Mouse (Mus musculus) intestine, embryonic 14.5 days (tissue): ENCODE measurements around the gene Lsm14a. TPM values are rescaled to one million over a fixed set of nuclear protein-coding genes. Genes with fewer than 3 reads are reported as not detected.

Experiments
- ATAC-seq: fragments of 200-750 bp; cut with Nextera tagmentation; replicated peaks from 2 replicates; pipeline ENCODE4 v1.8.0; 2017; ENCODE audit warnings: low read depth, moderate number of reproducible peaks, moderate TSS enrichment, moderate library complexity; ENCODE audit not compliant: low FRiP score, low TSS enrichment
- DNase-seq: peaks from one replicate; pipeline ENCODE4 v3.0.0-alpha.2; 2018; ENCODE audit warnings: low spot score
- H3K27ac ChIP-seq: fragments of 300-500 bp; sonication (generic); 2 replicates; pipeline ENCODE4 v1.5.1; 2014; ENCODE audit warnings: low read depth, mild to moderate bottlenecking, control low read depth
- H3K27me3 ChIP-seq: fragments of 300-500 bp; sonication (generic); replicated peaks from 2 replicates; pipeline ENCODE4 v1.6.1; 2014; ENCODE audit warnings: low read length, control low read depth; ENCODE audit not compliant: control insufficient read depth, insufficient read depth
- H3K36me3 ChIP-seq: fragments of 300-500 bp; sonication (generic); 2 replicates; pipeline ENCODE4 v1.6.1; 2014; ENCODE audit warnings: low read length, control low read depth; ENCODE audit not compliant: control insufficient read depth, insufficient read depth
- H3K4me1 ChIP-seq: fragments of 300-500 bp; sonication (generic); replicated peaks from 2 replicates; pipeline ENCODE4 v1.6.1; 2014; ENCODE audit warnings: low read length, control low read depth, mixed read lengths; ENCODE audit not compliant: control insufficient read depth, insufficient read depth
- H3K4me2 ChIP-seq: fragments of 300-500 bp; sonication (generic); 2 replicates; pipeline ENCODE4 v1.6.1; 2014; ENCODE audit warnings: low read length
- H3K4me3 ChIP-seq: fragments of 300-500 bp; sonication (generic); 2 replicates; pipeline ENCODE4 v1.5.1; 2014; ENCODE audit warnings: low read depth, low read length, control low read depth, mixed read lengths
- H3K9ac ChIP-seq: fragments of 300-500 bp; sonication (generic); 2 replicates; pipeline ENCODE4 v1.6.1; 2014; ENCODE audit warnings: mild to moderate bottlenecking, low read length
- H3K9me3 ChIP-seq: fragments of 300-500 bp; sonication (generic); 2 replicates; pipeline ENCODE4 v1.6.1; 2016; ENCODE audit warnings: low read length, control low read depth; ENCODE audit not compliant: control insufficient read depth
- WGBS: fragments of 180-500 bp; shearing (Covaris S2); extraction: QIAGEN DNeasy Blood & Tissue Kit; methylation state at CpG from one replicate; pipeline ENCODE4 v1.1.7; 2014; 5-methylcytosine and 5-hydroxymethylcytosine counted together
- polyA plus RNA-seq: library from polyadenylated mRNA; unstranded; fragments of >200 nt; fragmentation: Nextera tagmentation; extraction: Ambion mirVana; gene quantifications from 2 replicates; pipeline ENCODE4 v1.2.1, GENCODE M21; 2014

Gene Lsm14a
- polyA plus RNA-seq, 1 experiment from 2014 or later = 53.1 TPM

DNA sequence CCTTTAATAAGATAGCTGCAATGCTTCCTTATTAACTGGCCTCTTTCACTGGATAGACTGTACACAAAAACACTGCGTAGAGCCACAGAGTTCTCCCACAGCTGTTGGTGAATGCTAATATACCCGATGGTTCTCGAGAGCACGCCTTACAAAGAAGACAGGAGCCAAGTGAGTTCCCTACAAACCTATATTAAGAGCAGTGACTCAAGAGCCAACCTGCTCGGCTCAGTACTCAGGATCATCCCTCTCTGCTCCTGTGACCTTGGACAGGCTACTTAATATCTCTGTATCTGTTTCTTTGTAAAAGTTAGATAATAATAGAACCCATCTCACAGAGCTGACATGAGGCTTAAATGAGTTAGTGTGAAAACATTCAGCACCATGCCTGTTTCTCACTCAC, 42.9 kb downstream of the Lsm14a start:
- ATAC-seq (no peak), DNase-seq (no peak)
- H3K36me3 ChIP-seq = peaks cover 99% of the 10 kb centered on the region
- WGBS = 97% methylated on average over 5 of the region's 5 CpGs
- H3K27ac ChIP-seq = no peak overlapping the region
- H3K4me1 ChIP-seq = no peaks in the 10 kb centered on the region
- no peak overlapping the region for H3K4me3 ChIP-seq
- H3K9me3 ChIP-seq = no peaks in the 10 kb centered on the region
- no peak overlapping the region for H3K9ac ChIP-seq
- H3K27me3 ChIP-seq = no peaks in the 10 kb centered on the region
- no peak overlapping the region for H3K4me2 ChIP-seq

DNA sequence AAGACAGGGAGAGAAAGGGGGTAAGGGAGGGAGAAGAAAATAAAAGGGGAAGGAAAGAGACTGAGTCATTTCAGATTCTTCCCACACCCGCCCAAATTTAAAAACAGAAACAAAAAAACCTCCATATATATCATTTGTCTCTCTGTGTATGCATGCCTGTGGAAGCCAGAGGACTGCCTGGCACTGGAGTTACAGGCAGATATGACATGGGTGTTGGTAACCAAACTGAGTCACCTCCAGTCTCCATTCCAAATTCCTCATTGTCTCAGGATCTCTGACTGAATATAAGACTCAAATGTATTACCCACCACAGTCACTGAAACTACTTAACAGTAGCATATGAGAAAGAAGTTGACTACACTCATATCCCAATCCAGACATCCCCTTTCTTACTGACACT, 45.1 kb downstream of the Lsm14a start:
- H3K9ac ChIP-seq = no peak overlapping the region
- H3K9me3 ChIP-seq = no peaks in the 10 kb centered on the region
- WGBS = 68% methylated on average over 1 of the region's 1 CpGs
- H3K27me3 ChIP-seq = no peaks in the 10 kb centered on the region
- H3K36me3 ChIP-seq = peaks cover 100% of the 10 kb centered on the region
- H3K4me2 ChIP-seq = no peak overlapping the region
- H3K27ac ChIP-seq = no peak overlapping the region
- no peak for ATAC-seq
- DNase-seq = no peak
- no peaks in the 10 kb centered on the region for H3K4me1 ChIP-seq
- no peak overlapping the region for H3K4me3 ChIP-seq

DNA sequence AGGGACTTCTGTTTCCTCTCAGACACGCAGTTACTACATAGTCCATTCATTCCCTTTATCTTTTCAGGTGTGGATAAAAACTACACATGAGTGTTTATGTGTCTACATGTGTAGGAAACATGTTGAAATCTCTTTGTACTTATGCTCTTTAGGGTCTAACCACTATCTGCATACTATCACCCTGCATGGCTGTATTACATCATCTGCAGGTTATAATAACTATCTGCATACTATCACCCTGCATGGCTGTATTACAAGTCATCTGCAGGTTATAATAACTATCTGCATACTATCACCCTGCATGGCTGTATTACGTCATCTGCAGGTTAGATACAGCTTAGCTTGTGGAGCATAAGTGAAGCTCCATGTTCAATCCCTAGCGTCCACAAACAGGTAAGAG, 46.1 kb downstream of the Lsm14a start:
- 84% methylated on average over 3 of the region's 3 CpGs for WGBS
- Histone ChIP-seq H3K4me1 (no peaks in the 10 kb centered on the region), H3K27me3 (no peaks in the 10 kb centered on the region), H3K4me3 (no peak overlapping the region), H3K9me3 (no peaks in the 10 kb centered on the region), H3K27ac (no peak overlapping the region), H3K36me3 (peaks cover 97% of the 10 kb centered on the region), H3K9ac (no peak overlapping the region), H3K4me2 (no peak overlapping the region)
- ATAC-seq (no peak), DNase-seq (no peak)

DNA sequence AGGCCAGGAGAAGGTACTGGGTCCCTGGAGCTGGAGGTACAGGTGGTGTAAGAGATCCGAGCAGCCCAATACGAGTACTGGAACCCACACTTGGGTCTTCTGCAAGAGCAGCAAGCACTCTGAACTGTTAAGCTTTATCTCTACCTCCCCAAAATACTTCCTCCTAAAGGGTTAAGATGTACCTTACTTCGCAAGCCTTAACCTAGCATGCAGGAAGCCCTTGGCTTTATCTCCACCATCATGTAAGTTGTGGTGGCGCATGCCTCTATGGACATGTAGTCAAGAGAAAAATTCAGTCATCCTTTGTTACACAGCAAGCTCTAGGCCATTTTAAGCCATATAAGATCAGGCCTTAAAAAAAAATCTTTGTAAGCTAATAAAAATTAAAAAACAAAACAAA, 46.6 kb downstream of the Lsm14a start:
- 91% methylated on average over 4 of the region's 4 CpGs for WGBS
- H3K27me3 ChIP-seq = no peaks in the 10 kb centered on the region
- H3K36me3 ChIP-seq = peaks cover 96% of the 10 kb centered on the region
- H3K4me3 ChIP-seq = no peak overlapping the region
- H3K9me3 ChIP-seq = no peaks in the 10 kb centered on the region
- DNase-seq (no peak), ATAC-seq (no peak)
- no peak overlapping the region for H3K27ac ChIP-seq
- H3K9ac ChIP-seq = no peak overlapping the region
- no peaks in the 10 kb centered on the region for H3K4me1 ChIP-seq
- no peak overlapping the region for H3K4me2 ChIP-seq

DNA sequence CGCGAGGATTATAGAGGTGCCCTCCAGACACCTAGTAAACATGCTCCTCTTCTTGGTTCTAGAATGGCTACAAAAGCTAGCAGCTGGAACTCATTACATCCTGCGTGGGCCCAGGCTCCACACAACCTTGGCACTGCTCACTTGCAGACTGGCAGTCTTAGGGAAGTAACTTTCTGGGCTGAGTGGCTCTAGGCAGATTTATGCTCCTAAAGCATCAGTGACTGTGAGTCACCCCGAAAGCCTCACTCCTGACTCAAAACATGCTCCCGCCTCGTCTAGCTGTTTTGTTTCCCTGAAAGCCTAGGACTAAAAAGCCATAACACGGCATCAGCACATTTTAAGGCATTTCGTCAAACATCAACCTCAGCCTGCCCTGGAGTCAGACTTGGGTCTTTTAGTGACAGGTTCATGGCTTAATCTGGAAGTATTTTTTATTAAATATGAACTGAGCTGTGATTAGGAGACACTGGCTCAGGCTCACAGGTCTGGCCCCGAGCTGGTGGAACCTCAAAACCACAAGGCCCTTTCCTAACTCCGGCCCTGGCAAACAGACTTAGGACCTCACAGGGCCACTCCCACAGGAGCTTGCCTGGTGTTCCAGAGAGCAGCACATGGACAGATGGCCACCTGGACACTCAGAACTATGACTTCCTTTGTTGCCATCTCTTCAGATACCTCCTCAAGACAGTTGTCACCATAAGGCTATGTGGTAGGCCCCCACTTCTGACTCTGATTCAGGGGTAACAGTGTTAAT, 50.9 kb downstream of the Lsm14a start:
- no peak overlapping the region for H3K4me3 ChIP-seq
- peaks cover 68% of the 10 kb centered on the region for H3K36me3 ChIP-seq
- H3K27ac ChIP-seq = no peak overlapping the region
- WGBS = 76% methylated on average over 10 of the region's 10 CpGs
- no peak for DNase-seq
- H3K9ac ChIP-seq = no peak overlapping the region
- H3K4me2 ChIP-seq = no peak overlapping the region
- H3K4me1 ChIP-seq = no peaks in the 10 kb centered on the region
- H3K9me3 ChIP-seq = no peaks in the 10 kb centered on the region
- no peak for ATAC-seq
- no peaks in the 10 kb centered on the region for H3K27me3 ChIP-seq

DNA sequence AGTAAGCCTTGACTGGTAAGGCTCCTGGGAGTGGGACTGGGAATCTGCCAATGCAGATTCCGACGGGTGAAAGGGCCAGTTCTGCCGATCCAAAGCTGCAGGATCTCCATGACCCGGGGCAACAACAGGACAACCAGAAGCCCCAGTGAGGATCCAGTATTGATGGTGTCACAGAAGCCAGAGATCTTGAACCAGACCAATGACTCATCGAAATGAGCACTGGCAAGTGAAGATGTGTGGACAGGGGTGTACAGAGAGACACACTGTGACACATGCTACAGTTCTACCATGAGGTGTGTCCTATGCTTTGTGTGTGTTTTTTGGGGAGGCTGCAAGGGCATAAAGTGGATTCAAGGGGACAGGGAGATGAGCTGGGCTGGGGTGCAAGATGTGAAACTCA, 52.3 kb downstream of the Lsm14a start:
- Histone ChIP-seq H3K4me3 (no peak overlapping the region), H3K9me3 (no peaks in the 10 kb centered on the region), H3K27me3 (no peaks in the 10 kb centered on the region), H3K4me2 (no peak overlapping the region), H3K9ac (no peak overlapping the region), H3K36me3 (peaks cover 54% of the 10 kb centered on the region), H3K4me1 (no peaks in the 10 kb centered on the region), H3K27ac (no peak overlapping the region)
- ATAC-seq = no peak
- DNase-seq = no peak
- 70% methylated on average over 5 of the region's 5 CpGs for WGBS

DNA sequence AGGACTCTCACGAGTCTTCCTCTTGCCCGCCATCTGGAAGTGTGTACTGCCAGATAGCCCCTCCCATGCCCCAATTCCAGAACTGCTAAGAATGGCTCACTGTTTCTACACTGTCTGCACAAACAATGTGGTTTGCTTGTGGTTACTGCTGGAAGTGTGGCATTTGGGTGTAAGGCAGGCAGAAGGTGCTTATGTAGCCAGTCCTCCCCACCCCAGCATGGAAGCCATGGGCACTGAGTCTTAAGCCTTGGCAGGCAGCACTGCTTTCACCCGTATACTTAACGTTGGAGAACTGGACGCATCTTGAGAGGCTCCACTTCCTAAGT, 54.0 kb downstream of the Lsm14a start:
- Histone ChIP-seq H3K27ac (no peak overlapping the region), H3K27me3 (no peaks in the 10 kb centered on the region), H3K9me3 (no peaks in the 10 kb centered on the region), H3K4me3 (no peak overlapping the region), H3K9ac (no peak overlapping the region), H3K4me1 (no peaks in the 10 kb centered on the region), H3K4me2 (no peak overlapping the region), H3K36me3 (peaks cover 37% of the 10 kb centered on the region)
- ATAC-seq (no peak), DNase-seq (no peak)
- 73% methylated on average over 5 of the region's 5 CpGs for WGBS

DNA sequence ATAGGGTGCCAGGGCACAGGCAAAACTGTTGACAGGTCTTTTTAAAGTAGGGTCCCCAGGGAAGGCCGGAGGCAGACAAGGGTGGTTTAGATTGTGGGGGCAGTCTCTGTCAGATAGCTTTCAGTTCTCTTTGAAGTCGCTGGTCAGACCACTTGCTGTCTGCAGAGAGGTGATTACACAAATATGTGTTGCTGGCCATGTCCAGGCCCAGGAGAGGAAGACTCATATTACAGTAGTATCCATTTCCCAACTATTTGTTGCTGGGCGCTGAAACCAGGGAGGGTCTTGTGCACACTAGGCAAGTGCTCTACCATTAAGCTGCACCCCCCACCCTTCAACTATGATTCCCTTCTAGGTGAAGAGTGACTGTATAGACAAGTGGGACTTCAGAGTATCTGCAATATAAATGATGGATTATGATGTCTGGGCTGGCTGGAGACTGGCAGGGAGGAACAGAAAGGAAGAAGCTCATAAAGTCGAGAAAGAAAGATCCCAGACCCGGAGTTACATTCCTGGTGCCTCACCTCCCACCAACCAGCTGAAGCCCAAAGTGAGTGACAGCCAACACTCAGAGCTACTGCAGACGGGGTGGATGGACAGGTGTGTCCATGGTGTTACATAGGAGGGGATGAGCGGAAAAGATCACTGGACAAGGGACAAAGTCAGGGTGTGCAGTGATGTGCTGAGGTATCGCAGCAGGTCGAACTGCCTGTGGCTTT, 54.5 kb downstream of the Lsm14a start:
- no peak overlapping the region for H3K4me3 ChIP-seq
- no peaks in the 10 kb centered on the region for H3K27me3 ChIP-seq
- 57% methylated on average over 9 of the region's 9 CpGs for WGBS
- H3K4me2 ChIP-seq = no peak overlapping the region
- no peaks in the 10 kb centered on the region for H3K4me1 ChIP-seq
- H3K36me3 ChIP-seq = peaks cover 32% of the 10 kb centered on the region
- no peaks in the 10 kb centered on the region for H3K9me3 ChIP-seq
- DNase-seq (no peak), ATAC-seq (no peak)
- H3K9ac ChIP-seq = no peak overlapping the region
- no peak overlapping the region for H3K27ac ChIP-seq

DNA sequence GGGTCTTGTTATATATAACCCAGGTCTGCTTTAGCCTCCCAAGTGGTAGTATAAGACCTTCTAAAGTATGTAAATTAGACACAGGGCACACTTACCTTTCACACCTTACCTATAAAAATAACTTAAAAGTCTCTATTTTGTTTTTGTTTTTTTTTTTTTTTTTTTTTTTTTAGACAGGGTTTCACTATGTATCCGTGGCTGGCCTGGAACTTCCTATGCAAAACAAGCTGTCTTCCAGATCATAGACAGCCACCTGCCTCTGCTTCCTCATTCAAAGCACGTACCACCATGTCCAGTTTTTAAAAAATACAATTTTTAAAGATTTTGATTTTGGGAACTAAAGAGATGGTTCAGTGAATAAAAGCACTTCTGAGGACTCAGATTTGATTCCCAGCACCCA, 55.8 kb downstream of the Lsm14a start:
- Histone ChIP-seq H3K27ac (no peak overlapping the region), H3K36me3 (peaks cover 18% of the 10 kb centered on the region), H3K27me3 (no peaks in the 10 kb centered on the region), H3K4me3 (no peak overlapping the region), H3K4me2 (no peak overlapping the region), H3K9ac (no peak overlapping the region), H3K9me3 (no peaks in the 10 kb centered on the region), H3K4me1 (no peaks in the 10 kb centered on the region)
- DNase-seq (no peak), ATAC-seq (no peak)
- WGBS = 94% methylated on average over 2 of the region's 2 CpGs
